Mouse (Mus musculus): Measurements from ENCODE around the gene Mgme1.

The Mgme1 gene

DNA sequence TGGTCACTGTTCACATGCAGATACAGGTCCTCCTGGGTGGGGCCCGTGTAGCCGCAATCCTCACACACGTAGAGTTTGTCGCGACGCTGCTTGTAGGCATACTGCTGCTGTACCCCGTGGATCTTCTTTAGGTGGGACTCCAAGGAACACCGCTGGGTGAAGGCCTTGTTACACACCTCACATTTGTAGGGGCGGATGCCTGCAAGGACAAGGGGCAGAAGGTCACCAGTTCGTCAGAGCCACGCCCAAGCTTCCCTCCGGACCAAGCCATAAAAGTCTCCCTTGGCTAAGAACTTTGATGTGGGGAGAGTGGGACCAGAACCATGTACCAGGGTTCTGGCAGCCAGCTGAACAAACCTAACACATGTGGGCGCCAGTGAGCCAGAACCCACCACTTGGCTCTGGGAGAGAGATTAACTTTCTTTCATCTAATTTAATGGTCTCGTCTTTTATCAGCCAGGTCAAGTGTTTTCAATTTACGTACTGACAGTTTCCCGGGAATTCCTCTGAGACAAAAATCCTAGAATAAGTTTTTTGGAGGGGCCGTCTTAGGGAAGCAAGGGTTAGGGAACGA is 35.3 kb downstream of the Mgme1 start:
- no peak for DNase-seq (ENCODE audit: low spot score in 2 of 2)

DNA sequence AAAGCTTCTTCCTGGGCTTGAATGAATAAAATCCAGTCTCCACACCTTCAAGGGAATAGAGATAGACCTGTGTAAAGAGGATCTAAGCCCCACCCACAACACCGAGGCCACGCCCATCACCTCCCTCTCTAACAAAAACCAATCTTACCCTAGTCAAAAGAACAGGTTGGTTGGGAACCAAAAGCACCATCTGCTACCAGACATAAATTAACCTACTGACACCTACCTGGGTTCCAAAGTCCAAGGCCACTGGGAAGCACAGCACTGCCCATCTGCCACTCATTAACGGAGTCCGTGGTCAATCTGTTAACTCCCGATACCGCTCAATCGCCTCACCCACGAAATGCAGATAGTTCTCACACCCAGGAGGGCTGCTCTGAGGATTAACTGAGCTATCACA is 38.1 kb downstream of the Mgme1 start:
- no peak for DNase-seq (ENCODE audit: low spot score in 2 of 2)

DNA sequence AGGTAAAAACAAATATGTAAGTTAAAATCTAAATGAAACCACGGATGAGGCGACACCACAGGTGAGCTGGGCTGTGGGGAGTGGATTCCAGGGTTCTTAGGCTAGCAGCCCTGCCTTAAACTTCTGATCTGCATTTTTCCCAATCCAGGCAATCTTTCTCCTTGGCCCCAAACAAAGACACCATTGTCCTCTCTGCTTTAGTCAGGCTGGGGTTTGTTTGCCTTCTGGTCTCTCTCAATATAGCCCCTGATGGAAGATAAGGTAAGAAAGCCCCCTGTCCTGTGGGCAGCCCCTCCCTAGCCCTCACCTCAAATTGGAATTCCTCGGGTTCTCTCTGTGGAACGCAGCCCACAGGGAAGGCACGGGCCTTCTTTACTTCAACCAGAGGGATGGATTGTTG is 39.8 kb downstream of the Mgme1 start:
- no peak for DNase-seq (ENCODE audit: low spot score in 2 of 2)

DNA sequence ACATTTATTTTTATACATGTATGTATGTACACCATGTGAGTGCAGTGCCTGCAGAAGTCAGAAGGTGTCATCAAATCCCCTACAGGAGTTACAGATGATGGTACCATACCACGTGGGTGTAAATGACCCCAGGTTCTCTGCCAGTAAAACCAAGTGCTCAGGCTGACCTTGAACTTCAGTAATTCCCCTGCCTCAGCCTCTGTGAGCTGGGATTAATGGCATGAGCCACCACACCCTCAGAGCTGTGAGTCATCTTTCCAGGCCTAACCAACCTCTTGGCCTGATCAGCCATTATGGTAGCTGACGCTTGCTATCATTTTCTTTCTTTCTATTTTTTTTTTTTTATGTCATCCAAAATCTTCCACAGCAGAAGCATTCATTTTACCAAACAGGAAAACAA is 40.9 kb downstream of the Mgme1 start:
- no peak for DNase-seq (ENCODE audit: low spot score in 2 of 2)

DNA sequence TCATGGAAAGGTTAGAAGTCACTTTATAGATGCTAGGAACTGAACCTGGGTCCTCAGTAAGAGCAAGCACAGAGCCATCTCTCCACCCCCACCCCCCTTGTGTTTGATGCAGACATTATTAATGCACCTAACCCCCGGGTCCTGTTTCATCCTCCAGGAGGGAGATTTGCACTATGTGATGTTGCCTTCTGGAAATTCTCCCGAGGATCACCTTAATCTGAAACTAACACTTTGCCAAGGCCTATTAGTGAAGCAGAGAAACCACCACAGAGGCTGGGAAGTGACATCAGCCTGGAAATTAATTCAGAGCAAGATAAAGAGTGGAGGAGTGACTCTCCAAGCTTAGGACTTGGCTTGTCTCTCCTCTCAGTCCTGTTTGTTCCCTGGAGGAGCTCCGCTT is 53.8 kb downstream of the Mgme1 start:
- DNase-seq (ENCODE audit: low spot score in 2 of 2): no peak

DNA sequence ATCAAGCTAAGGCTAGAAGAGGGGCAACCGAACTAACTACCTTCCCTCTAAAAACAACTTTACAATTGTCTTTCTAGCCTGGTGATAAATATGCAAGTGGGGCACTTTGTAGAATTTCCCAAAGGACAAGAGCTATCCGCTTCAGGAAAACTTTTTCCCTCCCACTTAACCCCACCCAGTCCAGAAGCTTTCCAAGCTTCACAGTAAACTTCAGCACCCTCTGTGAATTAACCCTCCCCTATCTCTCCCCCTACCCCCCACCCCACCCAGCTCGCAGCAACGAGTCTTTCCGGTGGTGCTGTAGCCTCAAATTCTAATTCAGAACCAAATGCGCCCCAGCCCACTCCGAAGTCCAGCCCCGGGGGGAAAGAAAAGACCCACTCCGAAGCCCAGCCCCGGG is 59.0 kb downstream of the Mgme1 start:
- DNase-seq (ENCODE audit: low spot score in 2 of 2): no peak

DNA sequence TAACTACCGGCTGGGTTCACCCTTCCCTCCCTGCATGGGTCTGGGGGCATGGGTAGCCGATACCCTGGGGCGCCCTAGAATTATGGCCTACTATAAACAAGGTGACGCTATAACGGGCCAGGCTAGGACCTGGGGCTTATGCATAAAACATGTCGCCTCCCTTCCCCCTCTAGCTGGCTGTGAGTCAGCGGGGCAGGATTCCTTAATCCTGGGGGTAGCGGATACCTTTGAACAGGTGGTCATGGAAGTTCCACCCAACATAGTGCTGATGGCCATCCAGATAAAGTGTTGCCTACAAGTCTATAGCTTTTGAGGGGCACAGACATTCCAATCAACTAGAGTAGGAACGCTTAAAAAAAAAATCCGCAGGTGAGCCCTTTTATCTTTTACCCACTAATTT is 59.5 kb downstream of the Mgme1 start:
- DNase-seq (ENCODE audit: low spot score in 2 of 2): no peak

DNA sequence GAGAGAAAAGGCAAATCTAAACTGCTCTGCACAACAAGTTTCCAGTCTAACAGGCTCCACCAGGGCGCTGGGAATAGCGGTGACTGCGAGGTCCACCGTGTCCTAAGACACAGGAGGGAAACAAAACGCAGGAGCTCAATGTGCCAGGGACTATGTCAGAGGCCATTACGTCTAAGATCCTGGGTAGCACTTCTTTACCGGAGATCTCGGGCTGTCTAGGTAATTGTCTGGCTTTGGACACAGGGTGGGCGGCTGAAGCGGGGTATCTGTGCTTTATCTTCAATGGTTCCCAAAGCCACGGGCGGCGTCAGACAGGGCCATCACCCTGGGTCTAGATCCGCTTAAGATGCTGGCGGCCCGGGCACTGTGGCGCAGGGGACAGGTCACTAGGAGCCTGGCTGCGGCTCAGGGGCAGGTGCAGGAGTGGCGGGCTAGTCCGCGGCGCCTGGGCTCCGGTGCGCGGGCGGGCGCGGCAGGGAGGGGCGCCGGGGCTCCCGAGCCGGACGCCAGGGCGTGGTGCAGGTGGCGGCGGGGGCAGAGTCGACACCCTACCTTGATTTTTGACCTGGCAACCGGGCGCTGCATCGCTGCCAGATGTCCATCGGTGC is 60.0 kb downstream of the Mgme1 start:
- DNase-seq (ENCODE audit: low spot score in 2 of 2): no peak

Data from frontal cortex, postnatal 14 days (tissue).